Mouse (Mus musculus): ENCODE results near the gene 1700030J22Rik. TPM values are rescaled to one million over a fixed set of nuclear protein-coding genes. Genes with fewer than 3 reads are reported as not detected.

The 1700030J22Rik gene
- polyA plus RNA-seq, 1 experiment: 0.53 TPM

DNA sequence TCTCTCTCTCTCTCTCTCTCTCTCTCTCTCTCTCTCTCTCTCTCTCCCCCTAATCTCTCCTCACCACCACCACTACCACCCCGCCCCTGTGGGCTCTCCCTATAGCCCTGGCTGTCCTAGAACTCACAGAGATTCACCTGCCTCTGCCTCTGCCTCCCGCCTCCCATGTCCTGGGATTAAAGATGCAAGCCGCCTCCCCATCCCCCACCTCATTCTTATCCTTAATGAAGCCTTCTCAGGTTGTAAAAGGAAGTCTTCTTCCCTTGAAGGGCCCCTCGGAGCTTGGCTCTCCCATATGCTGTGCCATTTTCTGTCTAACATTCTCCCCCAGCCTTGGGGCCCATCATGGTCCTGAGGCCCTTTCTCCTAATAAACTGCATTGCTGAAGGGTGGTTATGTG is 36.9 kb upstream of the 1700030J22Rik start:
- no peaks in the 10 kb centered on the region for H3K4me1 ChIP-seq (replicated peaks; ENCODE audit: control insufficient read depth, insufficient read depth, low read length)
- DNase-seq: no peak
- H3K27me3 ChIP-seq (ENCODE audit: control insufficient read depth, insufficient read depth, low read length): no peaks in the 10 kb centered on the region
- WGBS: 79% methylated on average over 4 of the region's 4 CpGs
- TF ChIP-seq POLR2A (IDR thresholded peaks at IDR 0.05; ENCODE audit: control insufficient read depth, extremely low read depth, insufficient read depth, low read length, poor library complexity) (no peak), CTCF (IDR thresholded peaks at IDR 0.05; ENCODE audit: borderline replicate concordance, control insufficient read depth, extremely low read depth, insufficient read depth, low read length, poor library complexity) (no peak)
- no peak overlapping the region for H3K27ac ChIP-seq (ENCODE audit: control insufficient read depth, insufficient read depth, low read length)
- H3K4me3 ChIP-seq (ENCODE audit: control insufficient read depth, insufficient read depth, low read length): no peak overlapping the region
- no peaks in the 10 kb centered on the region for H3K36me3 ChIP-seq (ENCODE audit: control insufficient read depth, insufficient read depth, low read length)

- H3K27me3 ChIP-seq (ENCODE audit: control insufficient read depth, insufficient read depth, low read length): no peaks in the 10 kb centered on the region
- peaks cover 2% of the 10 kb centered on the region for H3K4me1 ChIP-seq (replicated peaks; ENCODE audit: control insufficient read depth, insufficient read depth, low read length)
- TF ChIP-seq CTCF (IDR thresholded peaks at IDR 0.05; ENCODE audit: borderline replicate concordance, control insufficient read depth, extremely low read depth, insufficient read depth, low read length, poor library complexity) (no peak), POLR2A (IDR thresholded peaks at IDR 0.05; ENCODE audit: control insufficient read depth, extremely low read depth, insufficient read depth, low read length, poor library complexity) (no peak)
- no peak for DNase-seq
- no peak overlapping the region for H3K4me3 ChIP-seq (ENCODE audit: control insufficient read depth, insufficient read depth, low read length)
- no peak overlapping the region for H3K27ac ChIP-seq (ENCODE audit: control insufficient read depth, insufficient read depth, low read length)
- 87% methylated on average over 9 of the region's 9 CpGs for WGBS
- H3K36me3 ChIP-seq (ENCODE audit: control insufficient read depth, insufficient read depth, low read length): no peaks in the 10 kb centered on the region
Observed at GRCm38 (mm10) chr8:117011366-117011765, 32.6 kb upstream of the 1700030J22Rik start.

- Histone ChIP-seq H3K27me3 (ENCODE audit: control insufficient read depth, insufficient read depth, low read length) (no peaks in the 10 kb centered on the region), H3K4me3 (ENCODE audit: control insufficient read depth, insufficient read depth, low read length) (no peak overlapping the region), H3K36me3 (ENCODE audit: control insufficient read depth, insufficient read depth, low read length) (no peaks in the 10 kb centered on the region), H3K27ac (ENCODE audit: control insufficient read depth, insufficient read depth, low read length) (no peak overlapping the region), H3K4me1 (replicated peaks; ENCODE audit: control insufficient read depth, insufficient read depth, low read length) (peaks cover 11% of the 10 kb centered on the region)
- no peak for TF ChIP-seq POLR2A (IDR thresholded peaks at IDR 0.05; ENCODE audit: control insufficient read depth, extremely low read depth, insufficient read depth, low read length, poor library complexity)
- no peak for TF ChIP-seq CTCF (IDR thresholded peaks at IDR 0.05; ENCODE audit: borderline replicate concordance, control insufficient read depth, extremely low read depth, insufficient read depth, low read length, poor library complexity)
- DNase-seq: no peak
- WGBS: 76% methylated on average over 11 of the region's 11 CpGs
Observed at GRCm38 (mm10) chr8:116994016-116994716, 15.4 kb upstream of the 1700030J22Rik start.

DNA sequence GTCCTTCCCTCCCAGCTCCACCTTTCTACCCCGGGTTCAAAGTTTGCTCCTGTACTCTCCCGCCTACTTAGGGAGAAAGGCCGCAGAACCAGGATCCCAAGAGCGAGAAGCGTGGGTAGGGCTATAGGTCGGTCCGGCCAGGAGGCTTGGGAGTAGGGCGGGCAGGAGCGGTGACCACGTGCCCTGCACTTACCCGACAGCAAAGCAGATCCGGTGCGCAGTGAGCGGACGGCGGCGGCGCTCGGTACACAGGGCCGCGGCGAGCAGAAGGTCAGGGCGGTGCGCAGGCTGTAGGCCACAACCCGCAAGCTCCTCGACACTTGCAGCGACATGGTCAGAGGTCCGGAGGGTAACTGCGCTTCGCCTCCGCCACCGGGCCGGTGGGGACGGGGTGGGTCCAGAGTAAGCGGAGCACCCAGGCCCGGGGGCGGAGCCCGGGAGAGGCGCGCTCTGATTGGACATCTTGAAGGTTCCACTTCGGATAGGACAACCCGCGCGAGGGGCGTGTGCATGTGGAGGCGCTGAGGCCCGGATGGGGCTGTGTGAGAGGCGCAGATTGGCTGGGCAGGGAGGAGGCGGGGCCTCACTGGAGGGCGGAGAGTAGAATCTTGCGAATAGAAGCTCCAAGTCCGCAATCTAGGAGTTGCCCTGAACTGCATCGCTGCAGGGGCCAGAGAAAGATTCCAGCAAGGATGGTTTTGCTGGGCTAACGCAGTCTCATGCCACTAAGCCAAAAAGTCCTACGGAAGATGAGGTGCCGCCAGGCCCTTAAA is 14.5 kb upstream of the 1700030J22Rik start, which contains the start of gene Gcsh:
Gene Gcsh (minus strand): TSS at position 443 of the 773 bp plus-strand sequence.
- under 1% methylated on average over 56 of the region's 56 CpGs for WGBS
- TF ChIP-seq CTCF (IDR thresholded peaks at IDR 0.05; ENCODE audit: borderline replicate concordance, control insufficient read depth, extremely low read depth, insufficient read depth, low read length, poor library complexity): no peak
- peak; percentile 45; the same call in 1 of the 2 replicates for TF ChIP-seq POLR2A (IDR thresholded peaks at IDR 0.05; ENCODE audit: control insufficient read depth, extremely low read depth, insufficient read depth, low read length, poor library complexity)
- H3K27ac ChIP-seq (ENCODE audit: control insufficient read depth, insufficient read depth, low read length): no peak within 1 kb of the TSS

GRCm38 (mm10) chr8:116992176-116992971 is 13.6 kb upstream of the 1700030J22Rik start:
- 7% methylated on average over 23 of the region's 23 CpGs for WGBS
- DNase-seq: peak; percentile 41

More for the DNA sequence above, 14.5 kb upstream of the 1700030J22Rik start, which contains the start of gene Gcsh:
- Histone ChIP-seq H3K4me3 (ENCODE audit: control insufficient read depth, insufficient read depth, low read length) (peak within 1 kb of the TSS; percentile 84), H3K27me3 (ENCODE audit: control insufficient read depth, insufficient read depth, low read length) (no peaks in the 10 kb centered on the region), H3K4me1 (replicated peaks; ENCODE audit: control insufficient read depth, insufficient read depth, low read length) (peaks cover 11% of the 10 kb centered on the region), H3K36me3 (ENCODE audit: control insufficient read depth, insufficient read depth, low read length) (no peaks in the 10 kb centered on the region)
- DNase-seq: peak; percentile 98

GRCm38 (mm10) chr8:116991241-116991640 is 12.5 kb upstream of the 1700030J22Rik start:
- no peak overlapping the region for H3K27ac ChIP-seq (ENCODE audit: control insufficient read depth, insufficient read depth, low read length)
- H3K27me3 ChIP-seq (ENCODE audit: control insufficient read depth, insufficient read depth, low read length): no peaks in the 10 kb centered on the region
- no peak overlapping the region for H3K4me3 ChIP-seq (ENCODE audit: control insufficient read depth, insufficient read depth, low read length)
- H3K36me3 ChIP-seq (ENCODE audit: control insufficient read depth, insufficient read depth, low read length): no peaks in the 10 kb centered on the region
- DNase-seq: no peak
- WGBS: 95% methylated on average over 8 of the region's 8 CpGs
- peaks cover 11% of the 10 kb centered on the region for H3K4me1 ChIP-seq (replicated peaks; ENCODE audit: control insufficient read depth, insufficient read depth, low read length)
- no peak for TF ChIP-seq POLR2A (IDR thresholded peaks at IDR 0.05; ENCODE audit: control insufficient read depth, extremely low read depth, insufficient read depth, low read length, poor library complexity)
- no peak for TF ChIP-seq CTCF (IDR thresholded peaks at IDR 0.05; ENCODE audit: borderline replicate concordance, control insufficient read depth, extremely low read depth, insufficient read depth, low read length, poor library complexity)

More at GRCm38 (mm10) chr8:116992176-116992971, 13.6 kb upstream of the 1700030J22Rik start:
- TF ChIP-seq CTCF (IDR thresholded peaks at IDR 0.05; ENCODE audit: borderline replicate concordance, control insufficient read depth, extremely low read depth, insufficient read depth, low read length, poor library complexity) (no peak), POLR2A (IDR thresholded peaks at IDR 0.05; ENCODE audit: control insufficient read depth, extremely low read depth, insufficient read depth, low read length, poor library complexity) (no peak)
- Histone ChIP-seq H3K27me3 (ENCODE audit: control insufficient read depth, insufficient read depth, low read length) (no peaks in the 10 kb centered on the region), H3K27ac (ENCODE audit: control insufficient read depth, insufficient read depth, low read length) (no peak overlapping the region), H3K36me3 (ENCODE audit: control insufficient read depth, insufficient read depth, low read length) (no peaks in the 10 kb centered on the region), H3K4me3 (ENCODE audit: control insufficient read depth, insufficient read depth, low read length) (peak overlapping the region; percentile 84), H3K4me1 (replicated peaks; ENCODE audit: control insufficient read depth, insufficient read depth, low read length) (peaks cover 11% of the 10 kb centered on the region)

Measured in thymus, adult 2 months (tissue).